Mouse (Mus musculus) liver, embryonic 14.5 days (tissue): Measurements from ENCODE around the gene Ddah1.

Experiments
- CTCF ChIP-seq: IDR thresholded peaks from 2 replicates; pipeline ENCODE4 v1.5.1; 2016; ENCODE audit warnings: antibody characterized with exemption, low read depth, control low read depth
- EP300 ChIP-seq: IDR thresholded peaks from 2 replicates; pipeline ENCODE4 v1.6.1; 2016; ENCODE audit warnings: antibody characterized with exemption, low read depth

DNA sequence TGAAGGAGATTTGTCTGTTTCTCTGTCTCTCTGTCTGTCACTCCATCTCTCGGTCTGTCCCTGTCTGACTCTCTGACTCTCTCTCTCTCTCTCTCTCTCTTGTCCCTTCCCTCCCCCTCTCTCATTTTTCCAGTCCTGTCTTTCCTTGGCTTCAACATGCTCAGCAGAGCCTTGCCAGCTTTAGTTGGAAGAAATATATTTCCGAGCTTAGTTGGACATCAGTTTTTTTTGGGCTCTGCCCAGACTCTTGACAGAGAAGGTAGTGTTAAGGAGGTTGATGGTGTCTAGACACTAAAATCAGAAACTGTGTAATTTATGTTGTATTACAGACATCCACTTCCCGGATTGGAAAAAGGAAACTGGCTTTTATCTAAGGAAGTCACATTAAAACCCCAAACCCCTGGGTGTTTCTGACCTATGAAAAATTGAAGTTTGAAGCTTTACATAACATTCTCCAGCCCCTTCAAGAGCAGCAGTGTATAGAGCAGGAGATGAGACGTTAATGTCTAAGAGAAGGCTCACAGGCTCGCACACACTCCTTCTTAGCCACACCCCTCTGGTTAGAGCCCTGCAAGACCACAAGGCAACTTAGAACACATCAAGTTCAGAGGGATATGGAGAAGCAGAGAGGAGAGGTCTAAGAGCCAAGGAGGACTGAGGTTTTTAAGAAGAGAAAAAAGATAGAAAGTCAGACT lies 21.0 kb downstream of the Ddah1 start:
- TF ChIP-seq CTCF, result no peak
- no peak for TF ChIP-seq EP300
